Mouse (Mus musculus) neural tube, embryonic 11.5 days (tissue): ENCODE results near the gene BC117090. TPM values are rescaled to one million over a fixed set of nuclear protein-coding genes. Genes with fewer than 3 reads are reported as not detected.

Experiments
- polyA plus RNA-seq: library from polyadenylated mRNA; unstranded; fragments of >200 nt; fragmentation: Nextera tagmentation; extraction: Ambion mirVana; gene quantifications from 2 replicates; pipeline ENCODE4 v1.2.1, GENCODE M21; 2014

Gene BC117090
- polyA plus RNA-seq, 1 experiment from 2014 or later = not detected

Other genes with a start within 250 kb of the BC117090 start
- not detected in 2 replicates for gene Csta1, start 203.1 kb downstream of the BC117090 start, polyA plus RNA-seq
- not detected in 2 replicates for gene Stfa2l1, start 177.5 kb downstream of the BC117090 start, polyA plus RNA-seq
- 2.1 TPM in 1 of 2 replicates, not detected in the other for gene Gm5483, start 150.1 kb downstream of the BC117090 start, polyA plus RNA-seq
- not detected in 2 replicates for gene Gm5416, start 123.9 kb downstream of the BC117090 start, polyA plus RNA-seq
- gene 2010005H15Rik, start 112.9 kb downstream of the BC117090 start, polyA plus RNA-seq = not detected in 2 replicates
- gene Stfa1, start 57.4 kb downstream of the BC117090 start, polyA plus RNA-seq = 1.9 and 3.6 TPM in 2 replicates
- 0.89 and 1.9 TPM in 2 replicates for gene BC100530, start 33.4 kb upstream of the BC117090 start, polyA plus RNA-seq
- not detected in 2 replicates for gene Stfa2, start 74.1 kb upstream of the BC117090 start, polyA plus RNA-seq
- gene Stfa3, start 121.1 kb upstream of the BC117090 start, polyA plus RNA-seq = not detected in 2 replicates
- not detected in 2 replicates for gene Casr, start 227.8 kb upstream of the BC117090 start, polyA plus RNA-seq